9 mouse cellular contexts compared by ENCODE assay signal in the genomic region with DNA sequence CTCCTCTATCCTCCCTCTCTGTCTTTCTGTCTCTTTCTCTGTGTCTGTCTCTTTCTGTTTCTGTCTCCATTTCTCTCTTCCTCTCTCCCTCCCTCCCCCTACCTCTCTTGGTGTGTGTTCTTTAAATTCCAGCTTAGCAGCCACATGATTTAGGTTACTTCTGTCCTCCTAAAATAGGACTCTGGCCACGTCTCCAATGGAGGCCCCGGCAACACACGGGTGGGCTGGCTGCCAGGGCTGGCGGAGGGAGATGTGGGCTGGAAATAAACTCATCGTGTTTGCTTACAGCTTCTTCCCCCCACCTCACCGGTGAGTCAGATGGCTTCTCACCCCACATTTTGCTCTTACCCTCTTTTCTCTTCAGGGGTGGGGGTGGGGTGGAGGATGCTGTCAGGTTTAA.
DNase-seq lines count a peak whose midpoint lies in the region; ATAC-seq lines count a peak whose summit lies in the region.
"Had no signal": no experiment of that assay in that cellular context is flagged by ENCODE, and none has a peak within 500 bp of the region (broad histone marks: within the 10 kb centered on the region; RNA-seq: fewer than 3 reads in every experiment).

No protein-coding gene starts in this region.

- peaks cover 33% of the 10 kb centered on the region for H3K4me1 ChIP-seq in embryonic facial prominence, embryonic 15.5 days
- peaks cover 27% of the 10 kb centered on the region for H3K4me1 ChIP-seq in heart, embryonic 12.5 days (replicated peaks)

- H3K4me2 ChIP-seq in embryonic facial prominence, embryonic 15.5 days (replicated peaks): peak overlapping the region; percentile 29
- H3K4me2 ChIP-seq in heart, embryonic 12.5 days: peak overlapping the region; percentile 50

- no peak overlapping the region for H3K4me3 ChIP-seq in embryonic facial prominence, embryonic 15.5 days (replicated peaks)
- no peak overlapping the region for H3K4me3 ChIP-seq in heart, embryonic 12.5 days
- H3K4me3 ChIP-seq: layer of hippocampus, adult 2 months had no signal

- H3K9me3 ChIP-seq in embryonic facial prominence, embryonic 15.5 days (replicated peaks): no peaks in the 10 kb centered on the region
- no peaks in the 10 kb centered on the region for H3K9me3 ChIP-seq in heart, embryonic 12.5 days (replicated peaks)

- peak overlapping the region; percentile 94 for H3K27ac ChIP-seq in embryonic facial prominence, embryonic 15.5 days (replicated peaks)
- peak overlapping the region; percentile 89 for H3K27ac ChIP-seq in heart, embryonic 12.5 days (ENCODE audit: poor library complexity, severe bottlenecking)

- ATAC-seq in embryonic facial prominence, embryonic 15.5 days (ENCODE audit: insufficient number of reproducible peaks, low FRiP score, low TSS enrichment, low read depth): peak; percentile 70; the same call in 1 of the 2 replicates
- peak; percentile 49 for ATAC-seq in heart, embryonic 12.5 days (ENCODE audit: insufficient number of reproducible peaks, low FRiP score)

- under 1% methylated on average over 6 of the region's 6 CpGs for WGBS in embryonic facial prominence, embryonic 15.5 days
- 17% methylated on average over 6 of the region's 6 CpGs for WGBS in heart, embryonic 12.5 days

- DNase-seq in 3T3-L1 (ENCODE audit: low read depth, low spot score): peak; percentile 92
- peak; percentile 79 for DNase-seq in adrenal gland, postnatal 14 days
- peak; percentile 6 to 42 for DNase-seq in kidney, postnatal 36 days
- DNase-seq in lung, postnatal 36 days: peak; percentile 28
- peak; percentile 43 to 48 for DNase-seq in urinary bladder, adult 18-20 months (ENCODE audit: low spot score in 2 of 2)
- no peak for DNase-seq in thymus, adult 18-20 months

- H3K9ac ChIP-seq in embryonic facial prominence, embryonic 15.5 days: no peak overlapping the region
- H3K9ac ChIP-seq in heart, embryonic 12.5 days: peak overlapping the region; percentile 39

- H3K27me3 ChIP-seq in embryonic facial prominence, embryonic 15.5 days: no peaks in the 10 kb centered on the region
- H3K27me3 ChIP-seq in heart, embryonic 12.5 days (replicated peaks): no peaks in the 10 kb centered on the region

- no peaks in the 10 kb centered on the region for H3K36me3 ChIP-seq in embryonic facial prominence, embryonic 15.5 days
- no peaks in the 10 kb centered on the region for H3K36me3 ChIP-seq in heart, embryonic 12.5 days

Comparison
In these comparisons a context has a peak if more than half of its experiments do, and no peak if none do; other contexts are left out.
1. DNase-seq: peak in 3T3-L1 (single experiment), adrenal gland, postnatal 14 days (single experiment), kidney, postnatal 36 days (2 of 2), lung, postnatal 36 days (single experiment) and urinary bladder, adult 18-20 months (2 of 2); none in thymus, adult 18-20 months (0 of 2).